Mouse (Mus musculus) R1 (cell line): ENCODE data around the gene Gmds.

Experiments
- DNase-seq: peaks from one replicate; pipeline ENCODE4 v3.0.0-alpha.2; 2018; ENCODE audit warnings: low read depth, low spot score

The Gmds gene

GRCm38 (mm10) chr13:31792480-31793132 lies 545.9 kb downstream of the Gmds start:
- peak; percentile 73 for DNase-seq

GRCm38 (mm10) chr13:31784757-31785156 lies 553.8 kb downstream of the Gmds start:
- DNase-seq: no peak

GRCm38 (mm10) chr13:31782063-31782462 lies 556.5 kb downstream of the Gmds start:
- DNase-seq: no peak

GRCm38 (mm10) chr13:31780299-31780698 lies 558.2 kb downstream of the Gmds start:
- no peak for DNase-seq

GRCm38 (mm10) chr13:31779281-31779981 lies 559.1 kb downstream of the Gmds start:
- peak; percentile 42 for DNase-seq

GRCm38 (mm10) chr13:31775762-31776161 lies 562.8 kb downstream of the Gmds start:
- no peak for DNase-seq

- no peak for DNase-seq
Measured at GRCm38 (mm10) chr13:31772882-31773281, 565.7 kb downstream of the Gmds start.
